Mouse (Mus musculus): ENCODE results near the gene Bcl7b. TPM values are rescaled to one million over a fixed set of nuclear protein-coding genes. Genes with fewer than 3 reads are reported as not detected.
A peak's percentile ranks its signal among the peaks of the same experiment; 100 is the strongest.

Gene Bcl7b
- total RNA-seq (2012; rRNA removed) = 44.6 and 45.1 TPM in 2 replicates
- 10 to 100 TPM in 1 of 2 experiments, not detected in 1; 76.0 TPM for polyA plus RNA-seq (2012; ENCODE audit: insufficient read depth in 1 of 2, insufficient read length in 2 of 2, low read depth in 1 of 2, low replicate concordance in 2 of 2, missing spikeins in 1 of 2)

DNA sequence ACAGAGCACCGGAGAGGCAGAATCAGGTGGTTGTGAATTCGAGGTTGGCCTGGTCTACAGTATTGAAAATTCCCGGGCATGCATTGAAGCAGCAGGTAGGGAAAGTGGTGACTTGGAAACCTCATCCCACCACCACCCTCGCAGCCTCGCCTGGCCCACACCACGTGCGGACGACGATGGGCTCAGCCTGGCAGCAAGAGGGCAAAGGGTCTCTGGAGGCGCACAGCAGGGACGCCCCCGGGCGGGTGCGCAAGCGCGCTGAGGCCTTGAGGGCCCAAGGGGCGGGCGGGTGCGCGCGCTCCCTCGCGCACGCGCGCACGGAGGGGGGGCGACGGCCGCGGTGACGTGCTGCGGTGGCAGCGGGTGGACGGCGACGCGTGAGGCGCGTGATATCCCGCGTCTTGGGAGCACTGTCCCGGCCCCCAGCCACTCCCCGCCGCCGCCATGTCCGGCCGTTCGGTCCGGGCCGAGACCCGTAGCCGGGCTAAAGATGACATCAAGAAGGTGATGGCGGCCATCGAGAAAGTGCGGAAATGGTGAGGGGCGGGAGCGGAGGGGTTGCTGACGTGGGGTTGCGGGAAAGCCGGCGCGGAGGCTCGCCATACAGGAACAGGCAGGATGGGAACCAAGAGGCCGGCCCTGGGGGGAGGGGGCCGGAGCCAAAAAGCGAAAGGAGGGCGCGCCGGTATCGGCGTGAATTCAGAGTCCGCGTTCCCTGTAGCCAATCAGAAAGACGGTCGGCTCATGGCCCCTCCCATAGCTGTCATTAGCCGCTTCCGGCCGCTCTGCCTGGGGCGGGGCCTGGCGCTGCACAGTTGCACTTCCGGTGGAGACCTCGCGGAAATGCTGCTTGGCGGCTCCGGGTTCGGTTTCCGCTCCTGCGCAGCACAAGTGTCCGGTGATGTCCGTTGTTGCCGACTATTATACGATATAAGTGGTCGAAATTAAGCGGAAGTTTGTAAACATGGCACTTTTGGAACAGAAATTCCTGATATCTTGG is at the start of gene Bcl7b:
Bcl7b (plus strand) TSS at position 221 of the 1,000 bp plus-strand sequence.
- peak within 1 kb of the TSS; percentile 86 to 95 for H3K4me3 ChIP-seq (ENCODE audit: control insufficient read depth in 1 of 2, insufficient read depth in 1 of 2, low read depth in 2 of 2, low read length in 2 of 2)
- 0 out of 2 replicates have a peak, but pooled peaks have one; percentile 43 for TF ChIP-seq MXI1 (IDR thresholded peaks at IDR 0.05; ENCODE audit: low read depth, low read length)
- TF ChIP-seq POLR2AphosphoS5 (IDR thresholded peaks at IDR 0.05; ENCODE audit: borderline replicate concordance, low read depth, low read length) = no peak
- TF ChIP-seq ZNF384 (IDR thresholded peaks at IDR 0.05; ENCODE audit: low read depth, low read length) = no peak
- TF ChIP-seq E2F4 (IDR thresholded peaks at IDR 0.05; ENCODE audit: borderline replicate concordance, low read depth, low read length) = peak; percentile 69; the same call in 1 of the 2 replicates
- peak; percentile 80; the same call in 1 of the 2 replicates for TF ChIP-seq MAZ (IDR thresholded peaks at IDR 0.05; ENCODE audit: low read depth, low read length)
- peak; percentile 70 for TF ChIP-seq NELFE (IDR thresholded peaks at IDR 0.05; ENCODE audit: low read depth, low read length)
- TF ChIP-seq RAD21 (IDR thresholded peaks at IDR 0.05; ENCODE audit: low read depth, low read length) = no peak
- TF ChIP-seq NRF1 (IDR thresholded peaks at IDR 0.05; ENCODE audit: insufficient read depth, low read depth, low read length, poor library complexity, severe bottlenecking) = peak; percentile 90
- TF ChIP-seq UBTF (IDR thresholded peaks at IDR 0.05; ENCODE audit: borderline replicate concordance, insufficient read depth, low read depth, low read length) = no peak
- TF ChIP-seq BHLHE40 (IDR thresholded peaks at IDR 0.05; ENCODE audit: borderline replicate concordance, low read depth, low read length) = 0 out of 2 replicates have a peak, but pooled peaks have one; percentile 38
- TF ChIP-seq HCFC1 (IDR thresholded peaks at IDR 0.05; ENCODE audit: low read depth, low read length) = peak; percentile 88
- TF ChIP-seq JUND (IDR thresholded peaks at IDR 0.05; ENCODE audit: low read depth, low read length) = no peak
- TF ChIP-seq POLR2A (IDR thresholded peaks at IDR 0.05; ENCODE audit: control insufficient read depth in 1 of 2, insufficient read depth in 1 of 2, low read depth in 1 of 2, low read length in 2 of 2, poor library complexity in 1 of 2) = peak; percentile 67 to 77
- peak; percentile 69; the same call in 1 of the 2 replicates for TF ChIP-seq MYC (IDR thresholded peaks at IDR 0.05; ENCODE audit: low read depth, low read length)
- TF ChIP-seq ELF1 (IDR thresholded peaks at IDR 0.05; ENCODE audit: low read depth, low read length) = peak; percentile 95
- peak; percentile 76; the same call in 1 of the 2 replicates for TF ChIP-seq POLR2AphosphoS2 (IDR thresholded peaks at IDR 0.05; ENCODE audit: low read length)
- 0 out of 4 replicates have a peak, but pooled peaks of 1 of the 2 experiments have one; percentile 12 for TF ChIP-seq EP300 (IDR thresholded peaks at IDR 0.05; ENCODE audit: low read depth in 1 of 2, low read length in 2 of 2)
- 0 out of 2 replicates have a peak, but pooled peaks have one; percentile 59 for TF ChIP-seq TCF12 (IDR thresholded peaks at IDR 0.05; ENCODE audit: low read depth, low read length)
- peak; percentile 96 for TF ChIP-seq MAX (IDR thresholded peaks at IDR 0.05; ENCODE audit: low read length)
- 0 out of 2 replicates have a peak, but pooled peaks have one; percentile 54 for TF ChIP-seq CHD1 (IDR thresholded peaks at IDR 0.05; ENCODE audit: low read depth, low read length)
- TF ChIP-seq USF1 (IDR thresholded peaks at IDR 0.05; ENCODE audit: low read depth, low read length) = peak; percentile 23; the same call in 1 of the 2 replicates
- TF ChIP-seq CTCF (IDR thresholded peaks at IDR 0.05 in 2 of 3, conservative IDR thresholded peaks at IDR 0.05 in 1 of 3; ENCODE audit: control insufficient read depth in 1 of 3, insufficient read depth in 1 of 3, low read depth in 2 of 3, low read length in 3 of 3, poor library complexity in 1 of 3, severe bottlenecking in 1 of 3) = no peak
- TF ChIP-seq ZMIZ1 (IDR thresholded peaks at IDR 0.05; ENCODE audit: low read depth, low read length) = peak; percentile 82
- TF ChIP-seq KAT2A (conservative IDR thresholded peaks at IDR 0.05; ENCODE audit: low read depth, low read length) = peak; percentile 62
- TF ChIP-seq ETS1 (IDR thresholded peaks at IDR 0.05; ENCODE audit: low read depth, low read length) = no peak; the same call in 1 of the 2 replicates
- peak; percentile 88 for TF ChIP-seq SIN3A (IDR thresholded peaks at IDR 0.05; ENCODE audit: low read length)
- peak; percentile 55; the same call in 1 of the 2 replicates for TF ChIP-seq MYB (IDR thresholded peaks at IDR 0.05; ENCODE audit: low read depth, low read length)
- TF ChIP-seq TBP (IDR thresholded peaks at IDR 0.05; ENCODE audit: low read depth, low read length) = peak; percentile 12; the same call in 1 of the 2 replicates
- TF ChIP-seq MAFK (IDR thresholded peaks at IDR 0.05; ENCODE audit: borderline replicate concordance, low read depth, low read length) = no peak
- no peak for TF ChIP-seq RCOR1 (IDR thresholded peaks at IDR 0.05; ENCODE audit: low read depth, low read length)

More for the DNA sequence above, at the start of gene Bcl7b:
- Histone ChIP-seq H3K27ac (ENCODE audit: control insufficient read depth, low read depth, low read length) (peak within 1 kb of the TSS; percentile 92), H3K36me3 (ENCODE audit: control insufficient read depth in 1 of 2, insufficient read depth in 2 of 2, low read length in 2 of 2) (peaks cover 1 to 14% of the 10 kb centered on the region in 2 experiments; a peak in 2 of 4 replicates), H3K9ac (ENCODE audit: control insufficient read depth, low read depth, low read length, poor library complexity, severe bottlenecking) (peak within 1 kb of the TSS; percentile 96), H3K4me1 (ENCODE audit: control insufficient read depth in 1 of 2, insufficient read depth in 2 of 2, low read length in 2 of 2) (peaks cover 3 to 15% of the 10 kb centered on the region in 2 experiments; a peak in 3 of 4 replicates), H3K9me3 (replicated peaks; ENCODE audit: insufficient read depth, low read length) (no peaks in the 10 kb centered on the region), H3K79me2 (ENCODE audit: control insufficient read depth, insufficient read depth, low read length, poor library complexity) (peaks cover 19% of the 10 kb centered on the region), H3K27me3 (ENCODE audit: control insufficient read depth in 1 of 2, insufficient read depth in 2 of 2, low read length in 2 of 2) (no peaks in the 10 kb centered on the region)
- peak; percentile 98 for DNase-seq (ENCODE audit: low read depth, low spot score)
